Mouse (Mus musculus): ENCODE data around the gene Stk11. TPM values are rescaled to one million over a fixed set of nuclear protein-coding genes. Genes with fewer than 3 reads are reported as not detected.

Stk11 gene
- polyA plus RNA-seq, 1 experiment from 2014 or later = 23.2 TPM

DNA sequence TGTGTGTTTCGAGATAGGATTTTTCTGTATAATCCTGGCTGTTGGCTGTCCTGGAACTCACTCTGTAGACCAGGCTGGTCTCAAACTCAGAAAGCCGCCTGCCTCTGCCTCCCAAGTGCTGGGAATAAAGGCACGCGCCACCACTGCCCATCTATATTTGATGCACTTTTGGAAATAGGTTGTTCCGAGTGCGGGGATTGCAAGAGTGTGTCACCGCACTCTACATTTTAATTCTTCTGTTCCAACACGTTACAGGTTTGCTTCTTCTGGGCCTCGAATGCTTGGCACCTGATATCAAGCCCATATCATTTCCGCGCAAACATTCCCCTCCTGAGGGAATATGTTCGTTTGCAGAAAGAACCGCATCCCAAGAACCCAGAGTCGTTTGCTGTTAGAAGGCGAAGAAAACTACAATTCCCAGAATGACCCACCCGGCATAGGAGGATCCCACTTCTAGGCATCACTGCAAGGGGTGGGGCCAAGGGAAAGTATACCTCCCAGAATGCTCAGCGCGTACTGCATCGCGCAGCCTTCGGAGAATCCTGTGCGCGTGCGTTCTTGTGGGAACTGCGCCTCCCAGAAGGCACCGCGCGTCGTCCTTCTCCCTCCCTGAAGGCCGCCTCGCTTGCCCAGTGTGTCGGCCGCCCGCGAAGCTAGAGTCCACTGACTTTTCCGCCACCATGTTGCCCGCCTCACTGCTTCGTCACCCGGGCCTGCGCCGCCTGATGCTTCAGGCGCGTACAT, 26.4 kb downstream of the Stk11 start:
- 1% methylated on average over 43 of the region's 43 CpGs for WGBS
- H3K27me3 ChIP-seq = peaks cover 20% of the 10 kb centered on the region
- no peaks in the 10 kb centered on the region for H3K9me3 ChIP-seq
- ATAC-seq (ENCODE audit: low FRiP score) = peak; percentile 83
- H3K4me3 ChIP-seq (replicated peaks) = peak overlapping the region; percentile 65
- H3K9ac ChIP-seq = peak overlapping the region; percentile 81
- peak overlapping the region; percentile 82 for H3K27ac ChIP-seq
- peaks cover 81% of the 10 kb centered on the region for H3K4me1 ChIP-seq
- H3K4me2 ChIP-seq = peak overlapping the region; percentile 89
- H3K36me3 ChIP-seq (replicated peaks) = peaks cover 34% of the 10 kb centered on the region

DNA sequence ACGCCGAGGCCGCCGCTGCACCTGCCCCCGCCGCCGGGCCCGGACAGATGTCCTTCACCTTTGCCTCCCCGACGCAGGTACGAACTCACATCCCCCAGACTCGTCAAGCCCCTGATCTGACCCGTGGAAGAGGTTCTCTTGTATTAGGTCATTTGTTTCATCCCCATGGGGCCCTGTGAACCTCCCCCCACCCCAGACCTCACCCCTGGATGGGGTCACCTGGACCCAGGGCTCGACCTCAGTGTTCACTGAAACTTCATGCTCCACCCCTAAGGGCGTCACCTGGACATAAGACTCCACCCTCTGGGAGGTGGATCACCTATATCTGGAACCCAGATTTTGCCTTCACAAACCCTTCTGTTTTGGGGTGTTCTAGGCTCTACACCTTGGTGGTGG, 26.9 kb downstream of the Stk11 start:
- no peak for ATAC-seq (ENCODE audit: low FRiP score)
- Histone ChIP-seq H3K9ac (peak overlapping the region; percentile 81), H3K9me3 (no peaks in the 10 kb centered on the region), H3K4me3 (replicated peaks) (peak overlapping the region; percentile 65), H3K4me2 (peak overlapping the region; percentile 89), H3K4me1 (peaks cover 81% of the 10 kb centered on the region), H3K27ac (peak overlapping the region; percentile 75), H3K36me3 (replicated peaks) (peaks cover 34% of the 10 kb centered on the region), H3K27me3 (peaks cover 15% of the 10 kb centered on the region; the same call in 1 of the 2 replicates)
- WGBS = under 1% methylated on average over 15 of the region's 15 CpGs

DNA sequence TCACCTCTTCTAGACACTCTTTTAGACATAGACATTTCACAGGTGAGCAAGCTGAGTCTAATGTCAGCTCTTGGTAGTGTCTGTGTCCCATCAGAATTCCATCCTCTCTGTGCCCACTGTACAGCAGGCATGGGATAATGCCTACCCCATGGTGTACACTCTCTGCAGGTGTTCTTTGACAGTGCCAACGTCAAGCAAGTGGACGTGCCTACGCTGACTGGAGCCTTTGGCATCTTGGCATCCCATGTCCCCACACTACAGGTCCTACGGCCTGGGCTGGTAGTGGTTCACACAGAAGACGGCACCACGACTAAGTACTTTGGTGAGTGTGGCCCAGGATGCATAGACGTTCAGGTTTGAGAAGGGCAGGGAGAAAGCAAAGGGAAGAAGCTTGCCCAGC, 28.1 kb downstream of the Stk11 start:
- no peak for ATAC-seq (ENCODE audit: low FRiP score)
- no peak overlapping the region for H3K9ac ChIP-seq
- WGBS = 92% methylated on average over 7 of the region's 7 CpGs
- peaks cover 34% of the 10 kb centered on the region for H3K36me3 ChIP-seq (replicated peaks)
- no peak overlapping the region for H3K27ac ChIP-seq
- H3K4me3 ChIP-seq (replicated peaks) = 0 out of 2 replicates have a peak overlapping the region, but pooled peaks have one; percentile 10
- H3K27me3 ChIP-seq = peaks cover 7% of the 10 kb centered on the region; the same call in 1 of the 2 replicates
- peaks cover 76% of the 10 kb centered on the region for H3K4me1 ChIP-seq
- H3K9me3 ChIP-seq = no peaks in the 10 kb centered on the region
- H3K4me2 ChIP-seq = 0 out of 2 replicates have a peak overlapping the region, but pooled peaks have one; percentile 89

DNA sequence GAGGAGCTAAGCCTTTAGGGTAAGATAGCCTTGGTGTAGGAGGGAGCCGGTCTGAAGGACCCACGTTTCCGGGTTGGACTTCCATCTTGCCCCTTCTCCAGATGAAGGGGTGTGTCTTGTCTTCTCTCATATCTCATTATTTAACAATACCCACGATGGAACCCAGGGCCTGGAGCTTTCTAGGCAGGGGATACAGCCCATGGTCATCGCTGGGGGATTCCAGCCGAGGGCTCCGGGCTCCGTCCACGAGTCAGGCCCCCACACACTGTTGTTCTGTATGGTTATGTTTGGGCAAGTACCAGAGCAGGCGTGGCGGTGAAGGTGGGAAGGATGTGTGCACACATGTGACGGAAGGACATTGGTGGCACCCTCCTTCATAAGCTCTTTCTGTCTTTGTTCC, 28.6 kb downstream of the Stk11 start:
- WGBS = 91% methylated on average over 12 of the region's 12 CpGs
- Histone ChIP-seq H3K4me1 (peaks cover 73% of the 10 kb centered on the region), H3K27ac (no peak overlapping the region)

DNA sequence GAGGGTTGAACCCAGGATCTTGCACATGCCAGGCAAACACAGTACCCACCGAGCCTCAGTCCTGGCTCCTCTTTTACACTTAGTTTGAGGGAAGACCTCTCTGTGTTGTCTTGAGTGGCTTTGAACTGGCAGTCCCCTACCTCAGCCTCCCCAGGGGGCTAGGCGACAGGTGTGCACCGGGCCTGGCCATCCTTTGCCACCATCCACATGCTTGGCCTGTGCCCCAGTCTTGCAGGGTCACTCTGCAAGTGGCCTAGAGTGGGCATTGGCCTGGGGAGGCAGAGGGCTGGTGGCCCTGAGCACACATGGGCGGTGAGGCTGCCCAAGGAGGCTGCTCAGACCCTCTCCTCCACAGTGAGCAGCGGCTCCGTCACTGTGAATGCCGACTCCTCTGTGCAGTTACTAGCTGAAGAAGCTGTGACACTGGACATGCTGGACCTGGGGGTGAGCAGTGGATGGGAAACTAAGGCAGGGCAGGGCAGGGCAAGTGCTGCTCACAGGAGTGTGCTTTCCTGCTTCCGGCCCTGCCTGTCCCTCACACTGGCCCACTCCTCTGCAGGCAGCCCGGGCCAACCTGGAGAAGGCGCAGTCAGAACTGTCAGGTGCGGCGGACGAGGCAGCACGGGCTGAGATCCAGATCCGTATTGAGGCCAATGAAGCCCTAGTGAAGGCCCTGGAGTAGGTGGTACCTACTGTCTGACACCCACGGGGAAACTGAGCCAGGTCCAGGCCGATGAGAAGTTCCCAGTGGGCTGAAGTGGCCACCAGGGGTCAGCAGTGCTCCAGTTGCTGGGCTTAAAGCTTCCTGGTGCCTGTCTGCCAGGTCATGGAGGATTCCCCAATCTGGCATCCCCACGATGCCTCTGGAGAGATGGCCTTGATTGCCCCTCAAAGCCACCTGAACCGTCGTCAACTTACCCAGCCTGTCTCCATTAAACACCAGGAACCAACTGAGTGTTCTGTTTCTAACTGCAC, 29.5 kb downstream of the Stk11 start:
- H3K4me2 ChIP-seq = no peak overlapping the region
- WGBS = 76% methylated on average over 20 of the region's 20 CpGs
- H3K4me1 ChIP-seq = peaks cover 68% of the 10 kb centered on the region
- no peak for ATAC-seq (ENCODE audit: low FRiP score)
- no peaks in the 10 kb centered on the region for H3K27me3 ChIP-seq
- H3K9ac ChIP-seq = peak overlapping the region; percentile 17; the same call in 1 of the 2 replicates
- H3K36me3 ChIP-seq (replicated peaks) = peaks cover 38% of the 10 kb centered on the region
- H3K4me3 ChIP-seq (replicated peaks) = peak overlapping the region; percentile 10; the same call in 1 of the 2 replicates
- peak overlapping the region; percentile 43; the same call in 1 of the 2 replicates for H3K27ac ChIP-seq
- no peaks in the 10 kb centered on the region for H3K9me3 ChIP-seq

More for the DNA sequence above, 28.6 kb downstream of the Stk11 start:
- peaks cover 7% of the 10 kb centered on the region; the same call in 1 of the 2 replicates for H3K27me3 ChIP-seq
- no peak for ATAC-seq (ENCODE audit: low FRiP score)
- H3K4me3 ChIP-seq (replicated peaks) = peak overlapping the region; percentile 10; the same call in 1 of the 2 replicates
- H3K36me3 ChIP-seq (replicated peaks) = peaks cover 34% of the 10 kb centered on the region
- H3K9ac ChIP-seq = no peak overlapping the region
- H3K9me3 ChIP-seq = no peaks in the 10 kb centered on the region
- no peak overlapping the region for H3K4me2 ChIP-seq

DNA sequence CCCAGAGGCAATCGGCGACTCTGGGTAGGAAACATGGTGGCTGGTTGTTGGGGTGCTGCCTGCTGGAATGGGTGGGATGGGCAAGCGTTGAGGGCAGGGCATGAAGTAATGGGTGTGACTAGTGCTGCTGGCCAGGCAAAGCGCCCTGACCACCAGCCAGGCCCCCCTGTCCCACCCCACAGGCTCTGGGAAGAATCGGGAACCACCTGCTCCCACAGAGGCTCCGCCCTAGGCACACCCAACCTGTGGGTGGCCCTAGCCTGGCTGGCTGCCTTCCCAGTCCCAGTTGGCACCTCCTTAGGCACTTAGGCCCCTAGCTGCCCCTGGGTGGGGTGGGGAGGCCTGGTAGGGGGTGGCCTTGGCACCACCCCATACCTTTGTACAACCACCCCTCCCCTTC, 30.3 kb downstream of the Stk11 start:
- ATAC-seq (ENCODE audit: low FRiP score) = no peak
- Histone ChIP-seq H3K27me3 (no peaks in the 10 kb centered on the region), H3K4me3 (replicated peaks) (no peak overlapping the region), H3K36me3 (replicated peaks) (peaks cover 38% of the 10 kb centered on the region), H3K9ac (no peak overlapping the region; the same call in 1 of the 2 replicates), H3K27ac (peak overlapping the region; percentile 19; the same call in 1 of the 2 replicates), H3K4me1 (peaks cover 63% of the 10 kb centered on the region), H3K9me3 (no peaks in the 10 kb centered on the region), H3K4me2 (no peak overlapping the region)
- WGBS = 90% methylated on average over 6 of the region's 6 CpGs

DNA sequence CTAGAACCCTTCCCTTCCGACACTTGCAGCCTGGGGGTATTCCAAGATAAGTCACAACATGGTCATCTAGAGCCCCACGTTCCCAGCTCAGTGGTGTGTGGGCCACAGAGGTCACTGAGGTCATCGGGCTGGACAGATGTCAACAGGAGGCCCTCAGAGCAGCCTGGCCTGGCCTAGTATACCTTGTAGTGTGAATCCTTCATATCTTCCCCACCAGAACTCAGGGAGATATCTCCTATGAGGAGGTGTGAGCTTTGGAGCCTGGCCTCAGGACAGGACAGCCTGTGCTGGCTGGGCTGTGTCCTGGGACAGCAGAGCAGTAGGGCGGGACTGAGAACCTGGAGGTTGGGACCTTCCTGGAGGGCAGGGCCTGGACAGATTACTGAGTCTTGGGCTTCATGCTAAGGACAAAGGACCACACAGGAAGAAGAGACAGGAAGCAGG, 31.0 kb downstream of the Stk11 start:
- WGBS = 84% methylated on average over 4 of the region's 4 CpGs

DNA sequence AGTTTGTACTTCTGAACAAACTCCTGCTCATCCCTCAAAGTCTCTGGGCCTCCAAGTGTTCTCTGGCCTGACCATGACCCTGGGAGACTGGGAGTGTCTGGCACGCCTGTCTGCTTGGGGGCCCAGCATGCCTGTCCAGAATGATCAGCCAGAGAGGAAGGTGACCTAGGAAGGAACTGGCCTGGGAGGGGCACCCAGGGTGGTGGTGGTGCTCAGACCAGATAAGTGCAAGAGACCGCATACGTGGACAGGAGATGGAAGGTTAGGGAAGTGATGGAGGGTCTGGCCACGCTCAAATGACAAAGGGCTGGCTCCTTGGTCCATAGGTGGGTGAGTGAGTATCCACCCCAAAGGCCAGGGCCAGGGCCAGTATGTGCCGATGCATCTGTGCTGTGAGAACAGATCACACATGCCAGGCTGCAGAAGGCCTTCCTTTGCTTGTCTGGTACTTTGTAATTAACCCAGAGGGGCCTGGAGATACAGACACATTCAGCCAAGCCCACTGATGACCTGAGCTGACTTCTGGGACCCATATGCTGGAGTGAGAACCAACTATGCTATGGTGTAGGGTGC, 31.6 kb downstream of the Stk11 start:
- no peak for ATAC-seq (ENCODE audit: low FRiP score)
- Histone ChIP-seq H3K4me3 (replicated peaks) (peak overlapping the region; percentile 97; the same call in 1 of the 2 replicates), H3K27me3 (no peaks in the 10 kb centered on the region), H3K36me3 (replicated peaks) (peaks cover 49% of the 10 kb centered on the region), H3K4me1 (peaks cover 60% of the 10 kb centered on the region), H3K4me2 (peak overlapping the region; percentile 70), H3K27ac (peak overlapping the region; percentile 100), H3K9me3 (no peaks in the 10 kb centered on the region), H3K9ac (peak overlapping the region; percentile 91; the same call in 1 of the 2 replicates)
- WGBS = 82% methylated on average over 5 of the region's 5 CpGs

More for the DNA sequence above, 31.0 kb downstream of the Stk11 start:
- peaks cover 57% of the 10 kb centered on the region for H3K4me1 ChIP-seq
- H3K4me2 ChIP-seq = no peak overlapping the region
- H3K27ac ChIP-seq = peak overlapping the region; percentile 100; the same call in 1 of the 2 replicates
- no peaks in the 10 kb centered on the region for H3K9me3 ChIP-seq
- no peak overlapping the region for H3K4me3 ChIP-seq (replicated peaks)
- no peaks in the 10 kb centered on the region for H3K27me3 ChIP-seq
- ATAC-seq (ENCODE audit: low FRiP score) = no peak
- H3K9ac ChIP-seq = no peak overlapping the region
- H3K36me3 ChIP-seq (replicated peaks) = peaks cover 43% of the 10 kb centered on the region

DNA sequence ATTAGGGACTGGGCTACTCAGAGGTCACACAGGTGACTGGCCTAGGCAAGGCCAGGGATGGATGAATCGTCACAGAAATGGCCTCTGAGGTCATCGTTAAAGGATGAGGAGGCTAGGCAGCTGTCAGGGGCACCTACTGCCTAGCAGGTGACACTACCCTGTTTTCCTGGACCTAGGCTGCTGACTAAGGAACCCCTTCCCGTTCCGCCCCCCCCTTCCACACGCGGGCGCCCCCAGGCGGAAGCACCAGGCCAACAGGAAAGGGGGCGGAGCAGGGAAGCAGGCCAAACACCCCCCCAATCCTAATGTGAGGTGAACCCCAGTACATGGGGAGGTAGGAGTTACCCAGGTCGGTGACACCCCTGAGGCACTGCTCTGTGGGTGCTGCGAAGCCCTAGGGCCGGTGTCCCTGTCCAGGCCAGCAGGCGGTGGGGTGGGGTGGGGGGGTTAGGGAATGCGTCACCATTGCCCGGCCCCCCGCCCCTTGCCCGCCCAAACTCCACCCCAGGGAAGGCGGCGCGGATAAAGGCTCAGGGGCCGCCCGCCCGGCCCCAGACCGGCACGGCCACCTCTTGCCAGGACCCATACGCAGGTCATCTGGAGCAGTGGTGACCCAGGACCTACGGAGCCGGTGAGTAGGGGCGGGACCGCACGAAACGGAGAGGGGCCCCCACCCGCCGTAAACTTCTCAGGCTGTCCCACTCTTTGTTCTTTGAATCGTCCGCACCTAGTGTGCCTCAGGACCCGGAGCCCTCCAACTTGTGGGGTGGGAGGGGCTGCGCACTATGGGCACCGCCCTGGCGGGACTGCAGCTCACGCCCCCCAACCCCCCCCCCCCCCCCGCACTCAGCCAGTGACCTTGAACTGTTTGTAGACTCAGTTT, 32.4 kb downstream of the Stk11 start, which contains the start of gene Midn:
Midn (plus strand) TSS at position 554 of the 883 bp plus-strand sequence.
- Histone ChIP-seq H3K27ac (peak within 1 kb of the TSS; percentile 100), H3K4me3 (replicated peaks) (peak within 1 kb of the TSS; percentile 97), H3K4me2 (peak within 1 kb of the TSS; percentile 70), H3K27me3 (no peaks in the 10 kb centered on the region), H3K9ac (peak within 1 kb of the TSS; percentile 91), H3K36me3 (replicated peaks) (peaks cover 57% of the 10 kb centered on the region), H3K4me1 (peaks cover 62% of the 10 kb centered on the region), H3K9me3 (no peaks in the 10 kb centered on the region)
- whole genome bisulfite sequencing = 1% methylated on average over 40 of the region's 42 CpGs
- ATAC-seq (ENCODE audit: low FRiP score) = peak; percentile 37

DNA sequence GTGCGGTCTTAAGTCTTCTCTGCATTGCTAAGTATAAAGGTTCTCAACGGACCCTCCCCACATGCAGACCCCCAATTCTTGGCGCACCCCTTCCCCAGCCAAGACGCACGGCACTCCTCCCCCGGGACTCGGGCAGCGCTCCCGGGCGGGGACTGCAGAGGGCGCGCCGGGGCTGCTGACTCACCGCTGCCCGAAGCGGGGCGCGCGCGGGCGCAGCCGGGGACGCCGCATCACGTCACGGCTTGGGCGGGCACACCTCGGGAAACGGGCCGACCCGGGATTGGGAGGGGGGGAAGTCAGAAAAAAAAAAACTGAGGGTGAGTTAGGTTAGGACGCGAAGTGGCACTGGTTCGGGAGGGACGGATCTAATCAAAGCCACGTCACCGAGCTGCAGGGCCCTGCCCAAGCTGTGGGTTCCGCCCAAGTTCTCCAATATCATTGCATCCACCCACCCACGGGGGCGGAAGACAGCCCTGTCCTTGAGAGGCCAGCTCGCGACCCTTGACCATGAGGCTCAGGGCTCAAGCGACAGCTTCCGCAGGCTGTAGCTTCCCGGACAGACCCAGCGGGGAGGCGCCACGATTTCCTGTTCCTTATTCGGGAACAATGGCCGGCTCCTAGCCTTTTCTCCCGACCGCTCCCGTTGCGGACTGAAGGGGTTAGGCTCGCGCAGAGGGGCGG, 33.1 kb downstream of the Stk11 start:
- under 1% methylated on average over 57 of the region's 57 CpGs for WGBS
- Histone ChIP-seq H3K36me3 (replicated peaks) (peaks cover 60% of the 10 kb centered on the region), H3K9ac (peak overlapping the region; percentile 91), H3K4me3 (replicated peaks) (peak overlapping the region; percentile 97), H3K4me1 (peaks cover 62% of the 10 kb centered on the region), H3K27me3 (no peaks in the 10 kb centered on the region), H3K9me3 (no peaks in the 10 kb centered on the region), H3K27ac (peak overlapping the region; percentile 100), H3K4me2 (peak overlapping the region; percentile 70)
- ATAC-seq (ENCODE audit: low FRiP score) = peak; percentile 44
